Mouse (Mus musculus): Measurements from ENCODE around the gene Lrrc3c. TPM values are rescaled to one million over a fixed set of nuclear protein-coding genes. Genes with fewer than 3 reads are reported as not detected.

Lrrc3c gene
- polyA plus RNA-seq, 1 experiment from 2014 or later: not detected

DNA sequence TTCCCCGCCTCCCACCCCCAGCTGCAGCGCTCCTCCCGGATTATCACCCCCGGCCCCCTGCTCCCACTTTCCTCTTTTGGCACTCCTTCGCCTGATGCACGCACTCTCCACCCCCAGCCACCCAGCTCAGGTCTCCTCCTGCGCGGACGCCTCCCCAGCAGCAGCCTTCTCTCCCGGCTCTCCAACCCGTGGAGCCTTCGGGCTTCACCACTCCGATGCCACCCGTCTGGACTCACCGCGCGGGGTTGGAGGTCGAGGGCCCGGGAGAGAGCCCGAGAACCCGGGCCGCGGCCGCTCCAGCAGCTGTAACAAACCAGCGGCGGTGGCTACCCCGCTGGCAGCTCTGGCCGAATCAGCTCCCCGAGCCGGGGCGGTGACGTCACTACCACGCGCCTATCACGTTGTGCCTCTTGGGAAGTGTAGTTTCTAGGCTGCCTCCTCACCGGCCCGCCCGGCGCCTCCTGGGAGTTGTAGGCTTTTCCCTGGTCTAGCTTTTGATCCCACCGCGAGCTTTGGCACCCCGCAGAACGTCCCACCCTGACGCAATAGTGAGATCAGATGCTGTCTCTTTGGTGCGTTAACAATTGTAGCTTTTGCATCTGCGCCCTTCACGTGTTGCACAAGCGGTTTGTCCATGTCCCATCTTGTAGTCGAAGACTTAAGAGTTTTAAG is 11.1 kb upstream of the Lrrc3c start, which contains the start of gene Ormdl3:
Gene Ormdl3 (minus strand): TSS at position 477 of the 672 bp plus-strand sequence.
- Histone ChIP-seq H3K36me3 (peaks cover 14% of the 10 kb centered on the region), H3K4me3 (peak within 1 kb of the TSS; percentile 94), H3K27me3 (no peaks in the 10 kb centered on the region), H3K27ac (peak within 1 kb of the TSS; percentile 96), H3K9me3 (replicated peaks) (no peaks in the 10 kb centered on the region), H3K4me2 (peak within 1 kb of the TSS; percentile 86), H3K4me1 (replicated peaks) (peaks cover 70% of the 10 kb centered on the region), H3K9ac (peak within 1 kb of the TSS; percentile 88)
- WGBS: under 1% methylated on average over 49 of the region's 49 CpGs
- ATAC-seq (replicated peaks; ENCODE audit: insufficient number of reproducible peaks, insufficient read depth, low FRiP score, low read depth): peak; percentile 87

DNA sequence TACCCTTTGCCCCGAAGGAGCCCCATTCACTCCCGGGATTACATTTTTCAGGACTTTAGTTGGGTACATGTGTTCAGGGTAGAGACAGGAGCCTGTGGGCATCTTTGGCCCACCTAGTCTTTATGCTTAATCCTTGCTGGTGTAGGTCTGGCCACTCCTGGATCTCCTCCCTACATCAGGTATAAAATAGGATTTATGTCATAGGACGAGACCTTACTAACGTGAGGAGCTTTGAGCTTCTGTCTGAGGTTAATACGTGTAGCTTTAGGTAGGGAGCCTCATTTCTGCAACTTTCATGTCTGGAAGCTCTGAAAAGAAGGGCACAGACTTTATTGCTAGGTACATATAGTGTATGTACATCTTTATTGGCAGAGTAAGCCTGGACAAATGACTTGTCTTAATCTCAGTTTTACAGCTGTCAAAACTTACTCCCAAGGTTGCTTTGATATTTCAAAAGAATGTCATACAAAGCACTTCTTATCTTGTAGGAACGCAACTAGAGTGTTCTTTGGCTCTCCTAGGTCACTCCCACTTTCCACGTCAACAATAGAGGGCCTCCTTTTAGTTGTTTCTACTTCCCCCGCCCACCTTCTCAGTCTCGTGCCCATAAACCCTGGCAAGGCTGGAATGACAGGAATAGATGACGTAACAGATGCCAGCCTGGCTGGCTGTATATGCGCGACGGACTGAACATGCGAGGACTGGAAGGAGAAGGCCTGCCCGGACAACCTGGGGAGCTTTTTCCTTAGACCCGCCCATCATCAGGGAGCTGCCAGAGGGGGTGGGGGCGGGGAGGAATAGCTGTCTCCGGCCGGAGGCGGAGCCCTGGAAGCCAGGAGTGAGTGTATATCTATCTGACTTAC is 10.2 kb upstream of the Lrrc3c start:
- Histone ChIP-seq H3K9me3 (replicated peaks) (no peaks in the 10 kb centered on the region), H3K4me3 (peak overlapping the region; percentile 94), H3K4me1 (replicated peaks) (peaks cover 71% of the 10 kb centered on the region), H3K4me2 (peak overlapping the region; percentile 86), H3K27ac (peak overlapping the region; percentile 96), H3K9ac (peak overlapping the region; percentile 48), H3K27me3 (no peaks in the 10 kb centered on the region), H3K36me3 (peaks cover 6% of the 10 kb centered on the region)
- WGBS: 6% methylated on average over 20 of the region's 20 CpGs
- peak; percentile 64 for ATAC-seq (replicated peaks; ENCODE audit: insufficient number of reproducible peaks, insufficient read depth, low FRiP score, low read depth)

DNA sequence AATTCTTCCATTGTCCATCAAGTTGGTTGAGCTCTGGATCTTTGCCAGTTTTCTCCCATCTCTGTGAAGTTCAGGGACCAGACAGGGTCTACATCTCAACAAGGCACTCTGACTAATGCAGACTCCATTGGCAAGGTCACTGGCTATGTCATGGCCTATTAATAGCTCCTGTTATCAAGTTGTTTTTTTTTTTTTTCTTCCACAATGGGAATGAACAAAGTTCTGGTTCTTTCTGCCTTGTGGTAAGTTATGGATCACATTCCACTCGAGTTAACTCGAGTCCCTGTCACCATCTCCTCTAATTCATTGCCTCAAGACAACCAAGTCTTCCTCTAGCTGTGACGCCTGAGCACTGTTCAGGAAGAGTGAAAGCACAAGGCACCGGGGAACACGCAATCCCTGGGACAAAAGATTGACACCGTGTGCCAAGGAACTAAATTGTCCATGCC is 9.2 kb upstream of the Lrrc3c start:
- Histone ChIP-seq H3K4me3 (peak overlapping the region; percentile 94; the same call in 1 of the 2 replicates), H3K4me1 (replicated peaks) (peaks cover 66% of the 10 kb centered on the region), H3K9me3 (replicated peaks) (no peaks in the 10 kb centered on the region), H3K27me3 (no peaks in the 10 kb centered on the region), H3K36me3 (no peaks in the 10 kb centered on the region), H3K4me2 (peak overlapping the region; percentile 86), H3K27ac (peak overlapping the region; percentile 96), H3K9ac (peak overlapping the region; percentile 32; the same call in 1 of the 2 replicates)
- 17% methylated on average over 6 of the region's 6 CpGs for WGBS
- no peak for ATAC-seq (replicated peaks; ENCODE audit: insufficient number of reproducible peaks, insufficient read depth, low FRiP score, low read depth)

DNA sequence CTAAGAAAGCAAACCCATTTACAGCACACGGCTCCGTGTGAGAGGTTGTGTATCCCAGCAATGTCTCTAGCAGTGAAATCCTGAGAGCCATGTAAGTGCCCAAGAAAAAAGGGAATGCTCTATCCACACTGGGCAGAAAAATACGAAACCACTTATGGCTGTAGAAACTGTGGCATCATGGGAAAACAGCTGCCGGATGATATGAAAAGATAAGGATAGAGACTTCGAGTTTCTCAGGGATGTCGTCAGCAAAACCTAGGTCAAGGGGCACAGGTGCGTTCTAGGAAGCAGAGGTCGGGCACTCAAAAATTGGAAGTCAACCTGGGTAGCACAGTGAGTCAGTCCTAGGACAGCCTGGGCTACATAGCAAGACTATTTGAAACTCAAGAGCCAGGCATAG is 8.8 kb upstream of the Lrrc3c start:
- peaks cover 62% of the 10 kb centered on the region for H3K4me1 ChIP-seq (replicated peaks)
- peak overlapping the region; percentile 96 for H3K27ac ChIP-seq
- 64% methylated on average over 8 of the region's 8 CpGs for WGBS
- no peaks in the 10 kb centered on the region for H3K27me3 ChIP-seq
- no peaks in the 10 kb centered on the region for H3K9me3 ChIP-seq (replicated peaks)
- no peaks in the 10 kb centered on the region for H3K36me3 ChIP-seq
- H3K9ac ChIP-seq: no peak overlapping the region
- H3K4me3 ChIP-seq: no peak overlapping the region
- peak overlapping the region; percentile 86 for H3K4me2 ChIP-seq
- ATAC-seq (replicated peaks; ENCODE audit: insufficient number of reproducible peaks, insufficient read depth, low FRiP score, low read depth): no peak

DNA sequence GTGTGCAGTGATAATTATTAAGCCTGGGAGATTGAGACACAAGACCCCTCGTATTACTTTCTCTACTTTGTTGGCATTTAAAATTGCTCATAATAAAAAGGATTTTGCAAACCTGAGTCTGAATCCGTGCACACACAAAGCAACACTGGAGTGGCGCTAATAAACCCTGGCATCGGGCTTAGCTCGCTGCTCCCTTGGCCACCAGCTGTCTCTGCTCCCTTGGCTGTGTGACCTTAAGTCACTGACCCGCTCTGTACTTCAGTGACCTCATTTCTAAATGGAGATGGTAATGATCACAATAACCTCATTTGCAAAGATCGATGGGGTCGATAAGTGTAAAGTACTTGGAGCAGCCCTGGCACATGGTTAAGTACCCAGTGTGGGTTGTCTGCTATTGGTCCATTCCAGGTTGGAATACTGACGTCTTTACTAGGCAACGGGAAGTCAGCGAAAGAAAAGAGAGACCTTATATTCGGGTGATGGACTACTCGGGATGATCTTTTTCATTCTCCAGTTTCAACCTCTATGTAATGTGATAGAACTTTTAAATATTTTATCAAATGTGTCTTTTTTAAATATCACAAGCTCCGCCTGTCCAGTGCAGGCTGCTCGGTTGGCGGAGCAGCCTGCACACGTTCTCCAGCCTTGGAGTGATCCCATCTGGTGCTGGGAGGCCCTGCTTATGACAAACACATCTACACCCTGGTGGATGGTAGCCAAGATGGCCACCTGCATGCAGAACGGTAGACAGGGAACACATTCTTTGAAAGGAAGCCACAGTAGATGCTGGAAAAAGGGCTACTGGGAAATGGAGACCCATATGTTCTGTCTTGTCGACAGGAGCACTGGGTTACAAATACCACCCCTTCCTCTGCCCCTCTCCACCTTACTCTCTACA is 7.3 kb upstream of the Lrrc3c start:
- no peak overlapping the region for H3K4me3 ChIP-seq
- no peak overlapping the region for H3K9ac ChIP-seq
- no peaks in the 10 kb centered on the region for H3K27me3 ChIP-seq
- no peak overlapping the region for H3K27ac ChIP-seq
- 74% methylated on average over 19 of the region's 19 CpGs for WGBS
- no peak for ATAC-seq (replicated peaks; ENCODE audit: insufficient number of reproducible peaks, insufficient read depth, low FRiP score, low read depth)
- H3K4me1 ChIP-seq (replicated peaks): peaks cover 47% of the 10 kb centered on the region
- no peak overlapping the region for H3K4me2 ChIP-seq
- H3K9me3 ChIP-seq (replicated peaks): no peaks in the 10 kb centered on the region
- H3K36me3 ChIP-seq: no peaks in the 10 kb centered on the region

DNA sequence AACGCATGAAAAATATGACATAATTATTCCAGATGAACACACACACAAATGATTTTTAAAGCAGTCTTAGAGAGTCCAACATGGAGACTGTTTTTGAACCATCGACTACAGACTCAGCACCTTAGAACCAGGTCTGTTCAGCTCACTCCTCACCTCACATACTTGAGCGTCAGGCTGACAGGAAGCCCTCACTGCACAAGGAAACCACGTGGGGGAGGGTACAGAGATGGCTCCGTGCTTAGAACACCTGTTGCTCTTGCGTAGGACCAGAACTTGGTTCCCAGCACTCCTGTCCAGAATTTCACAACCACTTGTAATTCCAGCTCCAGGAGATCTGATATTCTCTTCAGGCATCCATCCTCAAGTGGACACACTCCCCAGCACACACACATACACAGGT is 3.1 kb upstream of the Lrrc3c start:
- Histone ChIP-seq H3K27me3 (peaks cover 19% of the 10 kb centered on the region), H3K9ac (no peak overlapping the region), H3K36me3 (no peaks in the 10 kb centered on the region), H3K4me3 (no peak overlapping the region), H3K9me3 (replicated peaks) (no peaks in the 10 kb centered on the region), H3K27ac (no peak overlapping the region), H3K4me1 (replicated peaks) (peaks cover 24% of the 10 kb centered on the region), H3K4me2 (no peak overlapping the region)
- no peak for ATAC-seq (replicated peaks; ENCODE audit: insufficient number of reproducible peaks, insufficient read depth, low FRiP score, low read depth)
- 68% methylated on average over 6 of the region's 6 CpGs for WGBS

DNA sequence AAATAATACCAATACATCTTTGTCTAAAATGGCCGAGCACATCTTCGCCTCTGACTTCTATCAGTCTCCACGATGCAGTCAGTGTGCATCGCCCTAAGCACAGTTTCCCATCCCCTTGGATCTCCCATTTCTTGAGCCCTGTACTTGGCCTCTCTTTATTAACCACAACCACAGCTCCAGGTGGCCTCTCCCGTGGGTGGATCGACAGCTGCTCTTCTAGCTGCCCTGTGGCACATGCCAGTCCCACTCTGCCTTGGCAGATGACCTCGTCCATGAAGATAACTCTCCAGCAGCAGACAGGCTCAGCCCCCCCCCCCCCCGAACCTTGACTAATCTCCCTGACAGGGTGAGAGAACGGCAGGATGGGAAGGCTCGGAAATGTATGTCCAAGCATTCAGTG is 2.6 kb upstream of the Lrrc3c start:
- ATAC-seq (replicated peaks; ENCODE audit: insufficient number of reproducible peaks, insufficient read depth, low FRiP score, low read depth): no peak
- peaks cover 24% of the 10 kb centered on the region for H3K4me1 ChIP-seq (replicated peaks)
- 60% methylated on average over 10 of the region's 10 CpGs for WGBS
- H3K36me3 ChIP-seq: no peaks in the 10 kb centered on the region
- no peak overlapping the region for H3K27ac ChIP-seq
- no peak overlapping the region for H3K9ac ChIP-seq
- H3K9me3 ChIP-seq (replicated peaks): no peaks in the 10 kb centered on the region
- H3K4me2 ChIP-seq: no peak overlapping the region
- H3K27me3 ChIP-seq: peaks cover 20% of the 10 kb centered on the region
- H3K4me3 ChIP-seq: no peak overlapping the region

DNA sequence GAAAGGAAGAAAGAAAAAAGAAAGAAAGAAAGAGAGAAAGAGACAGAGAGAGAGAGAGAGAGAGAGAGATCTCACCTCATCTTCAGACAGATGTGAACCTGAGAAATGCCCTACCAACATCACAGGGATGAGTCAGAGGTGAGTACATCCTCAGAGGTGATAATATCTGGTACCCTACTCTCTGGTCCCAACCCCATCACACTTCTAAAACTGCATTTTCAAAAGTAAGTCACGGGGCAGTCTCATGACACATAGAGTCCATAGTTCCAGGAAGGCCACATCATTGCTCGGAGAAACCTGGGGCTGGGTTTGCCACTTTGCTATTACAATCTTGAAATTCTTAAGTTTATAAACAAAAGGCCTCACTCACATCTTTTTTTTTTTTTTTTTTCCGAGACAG is 2.1 kb upstream of the Lrrc3c start:
- Histone ChIP-seq H3K36me3 (no peaks in the 10 kb centered on the region), H3K9me3 (replicated peaks) (no peaks in the 10 kb centered on the region), H3K27me3 (peaks cover 20% of the 10 kb centered on the region), H3K9ac (no peak overlapping the region), H3K27ac (no peak overlapping the region), H3K4me3 (no peak overlapping the region), H3K4me1 (replicated peaks) (peaks cover 27% of the 10 kb centered on the region), H3K4me2 (no peak overlapping the region)
- 77% methylated on average over 3 of the region's 3 CpGs for WGBS
- no peak for ATAC-seq (replicated peaks; ENCODE audit: insufficient number of reproducible peaks, insufficient read depth, low FRiP score, low read depth)

DNA sequence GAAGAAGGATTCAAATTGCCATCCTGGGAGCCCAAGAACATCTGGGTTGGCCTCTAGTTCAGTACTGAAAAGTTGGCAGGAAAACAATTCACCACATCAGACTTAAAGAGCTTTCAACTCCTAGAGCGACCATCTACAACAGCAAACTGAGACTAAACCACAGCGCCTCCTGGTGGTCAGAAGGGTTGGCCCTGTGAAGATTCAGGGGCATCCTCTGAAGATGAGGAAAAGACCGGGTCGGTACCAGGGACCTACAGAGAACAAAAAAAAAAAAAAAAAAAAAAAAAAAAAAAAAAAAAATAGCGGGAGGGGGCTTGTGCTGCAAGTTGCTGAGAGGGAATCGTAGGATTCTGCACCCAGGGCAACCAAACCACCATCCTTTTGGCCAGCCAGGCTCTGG is 728 bp upstream of the Lrrc3c start:
- no peak overlapping the region for H3K27ac ChIP-seq
- H3K27me3 ChIP-seq: peaks cover 20% of the 10 kb centered on the region
- no peaks in the 10 kb centered on the region for H3K9me3 ChIP-seq (replicated peaks)
- no peaks in the 10 kb centered on the region for H3K36me3 ChIP-seq
- 31% methylated on average over 5 of the region's 6 CpGs for WGBS
- peaks cover 30% of the 10 kb centered on the region for H3K4me1 ChIP-seq (replicated peaks)
- H3K4me2 ChIP-seq: no peak overlapping the region
- ATAC-seq (replicated peaks; ENCODE audit: insufficient number of reproducible peaks, insufficient read depth, low FRiP score, low read depth): no peak
- H3K9ac ChIP-seq: no peak overlapping the region
- H3K4me3 ChIP-seq: no peak overlapping the region

DNA sequence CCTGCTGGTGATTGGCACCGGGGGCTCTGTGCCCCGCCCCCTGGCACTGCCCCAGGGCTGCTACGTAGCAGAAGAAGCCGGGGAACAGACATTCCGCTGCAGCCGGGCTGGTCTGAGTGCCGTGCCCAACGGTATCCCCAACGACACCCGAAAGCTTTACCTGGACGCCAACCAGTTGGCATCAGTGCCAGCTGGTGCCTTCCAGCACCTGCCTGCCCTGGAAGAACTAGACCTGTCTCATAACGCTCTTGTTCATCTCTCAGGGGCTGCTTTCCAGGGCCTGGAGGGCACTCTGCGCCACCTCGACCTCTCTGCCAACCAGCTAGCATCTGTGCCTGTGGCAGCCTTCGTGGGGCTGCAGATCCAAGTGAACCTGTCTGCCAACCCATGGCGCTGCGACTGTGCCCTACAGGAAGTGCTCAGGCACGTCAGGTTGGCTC is 780 bp downstream of the Lrrc3c start:
- no peaks in the 10 kb centered on the region for H3K36me3 ChIP-seq
- no peak for ATAC-seq (replicated peaks; ENCODE audit: insufficient number of reproducible peaks, insufficient read depth, low FRiP score, low read depth)
- H3K4me1 ChIP-seq (replicated peaks): peaks cover 30% of the 10 kb centered on the region
- H3K4me3 ChIP-seq: no peak overlapping the region
- no peaks in the 10 kb centered on the region for H3K9me3 ChIP-seq (replicated peaks)
- peak overlapping the region; percentile 27 for H3K4me2 ChIP-seq
- no peak overlapping the region for H3K9ac ChIP-seq
- H3K27ac ChIP-seq: no peak overlapping the region
- 56% methylated on average over 18 of the region's 18 CpGs for WGBS
- peaks cover 20% of the 10 kb centered on the region for H3K27me3 ChIP-seq

DNA sequence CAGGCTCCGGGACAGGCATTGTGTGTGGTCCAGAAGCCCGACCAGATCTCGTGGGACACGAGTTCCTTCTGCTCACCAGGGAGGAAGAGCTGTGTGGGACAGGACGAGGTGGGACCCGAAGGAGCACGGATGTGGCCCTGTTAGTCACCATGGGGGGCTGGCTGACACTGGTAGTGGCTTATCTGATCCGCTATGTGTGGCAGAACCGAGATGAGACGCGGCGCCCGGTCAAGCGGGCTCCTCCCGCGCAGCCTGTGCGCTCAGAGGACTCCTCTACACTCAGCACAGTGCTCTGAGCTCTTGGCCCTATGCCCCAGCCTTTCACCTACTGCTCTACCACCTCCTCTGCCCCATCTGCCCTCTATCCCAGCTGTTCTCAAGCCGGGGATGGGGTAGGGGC is 1.2 kb downstream of the Lrrc3c start:
- Histone ChIP-seq H3K27ac (no peak overlapping the region), H3K9ac (no peak overlapping the region), H3K4me2 (peak overlapping the region; percentile 27), H3K27me3 (peaks cover 20% of the 10 kb centered on the region), H3K4me1 (replicated peaks) (peaks cover 30% of the 10 kb centered on the region), H3K4me3 (no peak overlapping the region), H3K9me3 (replicated peaks) (no peaks in the 10 kb centered on the region), H3K36me3 (no peaks in the 10 kb centered on the region)
- ATAC-seq (replicated peaks; ENCODE audit: insufficient number of reproducible peaks, insufficient read depth, low FRiP score, low read depth): no peak
- 25% methylated on average over 18 of the region's 18 CpGs for WGBS
